Mouse (Mus musculus): ENCODE measurements at regions not wholly inside any gene's neighbourhood (a gene's known extent, or its start where the extent isn't known, plus 50 kb on each side); places are given as distances from the start of the nearest gene placed in this dataset.

DNA sequence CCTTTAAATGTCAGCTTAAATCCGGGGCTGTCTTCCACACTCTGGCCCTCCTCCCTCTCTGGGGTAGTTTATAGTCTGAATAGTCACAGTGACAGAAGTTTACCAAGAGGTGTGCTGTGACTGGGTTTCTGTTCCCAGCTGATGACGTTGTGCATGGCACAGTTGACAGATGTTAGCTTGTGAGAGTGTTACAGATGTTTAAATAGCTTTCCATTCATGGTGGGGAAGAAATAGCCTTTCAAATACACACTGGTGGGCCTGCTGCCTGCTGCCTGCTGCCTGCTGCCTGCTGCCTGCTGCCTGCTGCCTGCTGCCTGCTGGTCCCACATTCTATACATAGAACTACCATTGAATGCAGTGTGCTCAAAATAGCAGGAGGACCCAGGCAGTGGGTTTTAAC, 324.8 kb upstream of the Sash1 start:
- Histone ChIP-seq H3K9ac (no peak overlapping the region), H3K4me1 (no peaks in the 10 kb centered on the region; the same call in 1 of the 2 replicates), H3K36me3 (no peaks in the 10 kb centered on the region), H3K9me3 (no peaks in the 10 kb centered on the region), H3K4me3 (no peak overlapping the region), H3K27ac (no peak overlapping the region), H3K4me2 (replicated peaks) (no peak overlapping the region), H3K27me3 (replicated peaks) (no peaks in the 10 kb centered on the region)
- peak; percentile 48; the same call in 1 of the 2 replicates for ATAC-seq (ENCODE audit: low FRiP score, low read depth)
- WGBS = 22% methylated on average over 2 of the region's 2 CpGs

DNA sequence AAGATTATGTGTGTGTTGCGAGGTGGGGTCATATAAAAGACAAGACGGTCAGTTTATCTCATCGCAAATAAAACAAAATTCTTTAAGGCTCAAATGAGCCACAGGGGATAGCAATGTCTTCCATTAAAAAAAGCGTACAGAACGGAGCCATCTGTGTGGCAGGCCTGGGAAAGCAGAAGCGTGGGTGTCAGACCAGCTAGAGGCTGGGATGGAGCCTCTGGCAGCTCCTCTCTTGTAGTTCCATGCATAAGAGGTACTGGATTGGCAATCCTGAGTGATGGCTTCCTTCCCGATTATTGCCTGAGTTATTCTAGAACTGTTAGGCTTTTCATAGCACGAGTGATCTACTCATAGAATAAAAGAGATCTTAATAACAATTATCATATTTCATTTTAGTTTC, 318.2 kb upstream of the Sash1 start:
- Histone ChIP-seq H3K4me3 (no peak overlapping the region), H3K27ac (no peak overlapping the region), H3K27me3 (replicated peaks) (no peaks in the 10 kb centered on the region), H3K36me3 (no peaks in the 10 kb centered on the region), H3K9ac (no peak overlapping the region), H3K4me1 (no peaks in the 10 kb centered on the region), H3K9me3 (no peaks in the 10 kb centered on the region), H3K4me2 (replicated peaks) (no peak overlapping the region)
- ATAC-seq (ENCODE audit: low FRiP score, low read depth) = no peak
- 83% methylated on average over 8 of the region's 8 CpGs for WGBS

DNA sequence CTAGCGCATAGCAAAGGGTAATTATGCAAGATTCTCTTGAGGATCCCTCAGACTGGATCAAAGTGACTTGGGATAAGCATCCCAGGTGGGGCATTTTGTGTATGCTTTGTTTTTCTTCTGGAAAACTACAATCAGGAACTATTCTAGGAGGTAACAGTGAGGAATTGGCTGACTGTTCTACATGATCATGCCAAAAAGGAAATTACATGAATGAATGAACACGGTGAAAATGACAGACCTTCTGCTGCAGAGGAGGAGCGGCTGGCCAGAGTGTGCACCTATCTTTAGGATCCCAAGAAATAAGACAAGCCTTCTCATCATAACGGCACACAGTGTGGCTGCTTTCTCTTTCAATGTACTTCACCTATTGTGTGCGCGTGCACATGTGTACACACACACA, 317.5 kb upstream of the Sash1 start:
- Histone ChIP-seq H3K4me2 (replicated peaks) (no peak overlapping the region), H3K36me3 (no peaks in the 10 kb centered on the region)
- 90% methylated on average over 6 of the region's 6 CpGs for WGBS

DNA sequence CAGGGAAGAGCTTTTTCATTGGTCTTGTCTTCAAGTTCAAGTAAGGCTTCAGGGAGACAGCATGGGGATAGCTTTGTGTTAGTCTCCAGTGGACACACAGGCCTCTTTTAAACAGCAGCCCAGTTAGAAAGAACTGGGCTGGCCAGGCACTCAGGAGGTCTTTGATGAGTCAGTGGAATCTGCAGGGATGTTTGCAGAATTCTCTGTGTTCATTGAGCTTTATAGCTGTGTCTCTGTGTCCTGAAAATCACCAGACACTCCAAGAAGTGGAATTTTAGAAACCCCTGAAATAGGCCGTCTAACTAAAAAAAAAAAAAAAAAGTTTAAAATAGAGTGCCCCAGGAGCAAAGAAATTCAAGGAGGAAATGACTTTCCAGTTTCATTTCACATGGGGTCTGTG, 317.1 kb upstream of the Sash1 start:
- Histone ChIP-seq H3K4me2 (replicated peaks) (no peak overlapping the region), H3K4me1 (no peaks in the 10 kb centered on the region), H3K27ac (no peak overlapping the region), H3K36me3 (no peaks in the 10 kb centered on the region), H3K9ac (no peak overlapping the region), H3K9me3 (no peaks in the 10 kb centered on the region), H3K4me3 (no peak overlapping the region), H3K27me3 (replicated peaks) (no peaks in the 10 kb centered on the region)
- 64% methylated on average over 1 of the region's 1 CpGs for WGBS
- ATAC-seq (ENCODE audit: low FRiP score, low read depth) = no peak

More for the DNA sequence above, 317.5 kb upstream of the Sash1 start:
- Histone ChIP-seq H3K9ac (no peak overlapping the region), H3K27me3 (replicated peaks) (no peaks in the 10 kb centered on the region), H3K9me3 (no peaks in the 10 kb centered on the region), H3K4me3 (no peak overlapping the region), H3K4me1 (no peaks in the 10 kb centered on the region), H3K27ac (no peak overlapping the region)
- no peak for ATAC-seq (ENCODE audit: low FRiP score, low read depth)

DNA sequence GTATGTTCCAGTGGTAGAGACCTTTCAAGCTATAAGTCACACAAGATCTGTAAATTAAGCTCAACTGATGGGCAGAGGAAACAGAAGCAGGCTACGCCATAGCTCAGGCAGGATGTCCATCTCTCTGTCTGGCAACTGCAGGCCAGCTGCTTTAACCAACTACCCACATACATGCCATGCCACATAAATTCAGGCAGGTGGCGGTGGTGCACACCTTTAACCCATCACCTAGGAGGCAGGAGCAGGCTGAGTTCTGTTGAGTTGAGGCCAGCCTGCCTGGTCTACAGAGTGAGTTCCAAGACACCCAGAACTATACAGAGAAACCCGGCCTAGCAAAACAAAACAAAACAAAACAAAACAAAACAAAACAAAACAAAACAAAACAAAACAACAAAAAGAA, 289.1 kb upstream of the Sash1 start:
- WGBS = 64% methylated on average over 3 of the region's 3 CpGs
- Histone ChIP-seq H3K36me3 (no peaks in the 10 kb centered on the region), H3K27ac (no peak overlapping the region), H3K4me2 (replicated peaks) (no peak overlapping the region), H3K4me3 (no peak overlapping the region), H3K4me1 (no peaks in the 10 kb centered on the region), H3K27me3 (replicated peaks) (no peaks in the 10 kb centered on the region), H3K9ac (no peak overlapping the region), H3K9me3 (no peaks in the 10 kb centered on the region)
- ATAC-seq (ENCODE audit: low FRiP score, low read depth) = no peak

DNA sequence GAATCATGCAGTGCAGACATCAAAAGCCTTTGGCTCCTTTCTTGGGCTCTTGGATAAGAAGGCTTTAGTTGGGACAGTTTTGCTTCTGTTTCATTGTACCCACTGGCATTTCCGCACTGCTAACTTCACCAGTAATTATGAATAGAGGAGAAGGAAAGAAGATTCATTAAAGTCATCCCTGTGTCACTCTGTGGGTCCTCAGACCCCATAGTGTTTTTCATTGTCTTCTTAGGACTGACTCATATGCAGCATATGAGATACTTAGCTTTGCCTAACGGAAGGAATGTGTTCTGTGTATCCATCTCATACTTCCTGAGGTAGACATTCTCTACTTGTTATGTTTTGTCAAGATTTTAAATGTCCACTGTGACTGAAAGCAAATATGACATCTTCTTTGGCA, 287.6 kb upstream of the Sash1 start:
- 89% methylated on average over 2 of the region's 2 CpGs for WGBS
- H3K9ac ChIP-seq = no peak overlapping the region
- no peaks in the 10 kb centered on the region for H3K9me3 ChIP-seq
- H3K27ac ChIP-seq = no peak overlapping the region
- H3K4me2 ChIP-seq (replicated peaks) = no peak overlapping the region
- no peaks in the 10 kb centered on the region for H3K27me3 ChIP-seq (replicated peaks)
- no peaks in the 10 kb centered on the region for H3K36me3 ChIP-seq
- H3K4me1 ChIP-seq = no peaks in the 10 kb centered on the region
- no peak overlapping the region for H3K4me3 ChIP-seq
- ATAC-seq (ENCODE audit: low FRiP score, low read depth) = no peak

DNA sequence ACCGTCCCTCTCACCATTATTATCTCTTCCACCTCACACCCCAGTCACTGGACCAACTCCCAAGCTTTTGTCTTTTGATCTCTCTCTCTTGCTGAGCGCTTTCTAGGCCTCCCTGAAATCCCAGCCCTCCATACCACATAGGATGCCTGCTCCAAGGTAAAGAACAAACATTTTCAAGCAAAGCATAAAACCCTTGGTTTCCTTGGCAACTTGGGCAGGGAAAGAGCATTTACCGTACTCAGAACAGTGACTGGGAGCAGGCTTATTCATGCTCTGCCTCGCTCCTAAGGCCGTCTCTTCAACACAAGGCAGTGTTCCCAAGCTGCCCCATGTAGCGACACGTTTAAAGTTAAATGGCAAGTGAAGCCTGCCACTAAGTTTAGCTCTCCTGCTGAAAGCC, 282.9 kb upstream of the Sash1 start:
- no peak overlapping the region for H3K9ac ChIP-seq
- no peak overlapping the region for H3K27ac ChIP-seq
- no peaks in the 10 kb centered on the region for H3K36me3 ChIP-seq
- WGBS = 76% methylated on average over 7 of the region's 7 CpGs
- ATAC-seq (ENCODE audit: low FRiP score, low read depth) = no peak
- H3K27me3 ChIP-seq (replicated peaks) = no peaks in the 10 kb centered on the region
- H3K4me1 ChIP-seq = no peaks in the 10 kb centered on the region
- H3K9me3 ChIP-seq = no peaks in the 10 kb centered on the region
- H3K4me3 ChIP-seq = no peak overlapping the region
- H3K4me2 ChIP-seq (replicated peaks) = no peak overlapping the region

DNA sequence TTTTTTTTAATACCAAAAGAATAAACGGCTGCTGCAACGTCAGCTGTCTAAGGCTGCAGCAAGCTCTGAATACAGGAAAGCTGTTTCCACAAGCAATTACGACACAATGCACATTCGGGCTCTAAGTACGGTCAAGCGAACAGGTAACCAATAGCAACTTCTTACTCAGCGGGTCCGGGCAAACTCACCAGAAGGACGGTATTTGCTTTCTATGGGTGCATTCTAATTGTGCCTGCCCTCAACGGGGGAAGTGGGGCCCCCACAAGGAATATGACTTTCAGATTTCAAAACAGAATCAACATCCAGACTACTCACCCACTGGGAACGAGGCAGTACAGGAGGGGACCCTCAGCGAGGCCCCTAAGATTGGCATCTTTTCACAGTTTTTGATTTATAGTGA, 280.1 kb upstream of the Sash1 start:
- H3K9ac ChIP-seq = no peak overlapping the region
- no peaks in the 10 kb centered on the region for H3K36me3 ChIP-seq
- H3K27me3 ChIP-seq (replicated peaks) = no peaks in the 10 kb centered on the region
- no peaks in the 10 kb centered on the region for H3K4me1 ChIP-seq
- peak; percentile 43; the same call in 1 of the 2 replicates for ATAC-seq (ENCODE audit: low FRiP score, low read depth)
- no peaks in the 10 kb centered on the region for H3K9me3 ChIP-seq
- H3K27ac ChIP-seq = no peak overlapping the region
- no peak overlapping the region for H3K4me3 ChIP-seq
- H3K4me2 ChIP-seq (replicated peaks) = peak overlapping the region; percentile 16; the same call in 1 of the 2 replicates
- WGBS = 69% methylated on average over 12 of the region's 12 CpGs

DNA sequence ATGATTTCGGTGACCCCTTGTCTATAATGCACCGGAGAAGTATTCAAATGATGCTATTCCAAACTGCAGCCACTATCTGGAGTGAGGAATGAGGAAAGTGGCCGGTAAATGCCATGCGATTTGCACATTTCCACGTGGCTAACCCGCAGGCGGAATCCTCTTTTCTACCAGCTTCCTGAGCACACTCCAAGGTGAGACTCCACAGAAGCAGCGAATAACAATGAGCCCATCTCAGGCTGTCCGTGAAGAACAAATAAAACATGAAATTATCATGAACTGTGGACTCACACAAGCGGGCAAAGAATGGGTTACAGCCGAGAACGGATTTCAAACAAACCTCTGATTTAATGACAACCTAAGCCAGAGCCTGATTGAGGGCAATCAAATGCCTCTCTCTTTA, 279.7 kb upstream of the Sash1 start:
- Histone ChIP-seq H3K4me2 (replicated peaks) (peak overlapping the region; percentile 16; the same call in 1 of the 2 replicates), H3K36me3 (no peaks in the 10 kb centered on the region)

DNA sequence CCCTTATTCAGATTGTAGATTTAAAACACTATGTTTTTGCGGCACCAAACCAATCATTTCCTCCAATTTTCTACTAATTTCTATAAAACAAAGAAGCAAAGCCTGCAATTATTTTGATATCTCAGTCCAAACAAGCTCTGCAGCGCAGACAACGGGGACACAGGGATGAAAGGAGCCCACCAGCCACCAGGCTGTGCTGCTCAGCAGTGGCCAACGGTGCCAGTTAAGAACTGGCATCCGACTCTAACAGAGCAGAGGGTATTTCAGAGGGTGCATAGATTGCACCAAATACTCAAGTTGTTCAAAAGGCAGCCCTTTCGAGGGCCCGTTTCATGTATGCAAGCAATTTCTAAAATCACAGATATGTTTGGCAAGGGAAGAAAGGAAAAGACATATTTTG, 278.5 kb upstream of the Sash1 start:
- Histone ChIP-seq H3K4me2 (replicated peaks) (no peak overlapping the region), H3K36me3 (no peaks in the 10 kb centered on the region), H3K9ac (no peak overlapping the region), H3K9me3 (no peaks in the 10 kb centered on the region), H3K4me1 (no peaks in the 10 kb centered on the region), H3K4me3 (no peak overlapping the region), H3K27ac (no peak overlapping the region), H3K27me3 (replicated peaks) (no peaks in the 10 kb centered on the region)
- no peak for ATAC-seq (ENCODE audit: low FRiP score, low read depth)
- 91% methylated on average over 7 of the region's 7 CpGs for WGBS

More for the DNA sequence above, 279.7 kb upstream of the Sash1 start:
- no peak for ATAC-seq (ENCODE audit: low FRiP score, low read depth)
- Histone ChIP-seq H3K9ac (no peak overlapping the region), H3K9me3 (no peaks in the 10 kb centered on the region), H3K4me1 (no peaks in the 10 kb centered on the region), H3K4me3 (no peak overlapping the region), H3K27me3 (replicated peaks) (no peaks in the 10 kb centered on the region), H3K27ac (no peak overlapping the region)
- 81% methylated on average over 12 of the region's 12 CpGs for WGBS

DNA sequence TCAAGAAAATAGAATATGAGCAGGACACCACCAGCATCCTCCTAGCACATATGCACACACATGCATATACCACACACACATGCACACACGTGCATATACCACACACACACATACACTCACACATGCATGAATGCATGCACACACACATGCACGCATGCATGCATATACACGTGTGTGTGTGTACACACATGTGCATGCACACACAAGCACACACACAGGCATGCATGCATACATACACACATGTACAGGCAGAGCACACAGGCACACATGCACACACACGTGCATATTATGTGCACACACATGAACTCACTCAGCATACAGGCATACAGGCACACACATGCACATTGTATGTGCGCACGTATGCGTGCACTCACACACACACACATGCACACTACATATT, 275.7 kb upstream of the Sash1 start:
- Histone ChIP-seq H3K27me3 (replicated peaks) (no peaks in the 10 kb centered on the region), H3K4me3 (no peak overlapping the region), H3K36me3 (no peaks in the 10 kb centered on the region), H3K9ac (no peak overlapping the region), H3K9me3 (no peaks in the 10 kb centered on the region), H3K27ac (no peak overlapping the region), H3K4me2 (replicated peaks) (no peak overlapping the region), H3K4me1 (no peaks in the 10 kb centered on the region)
- 92% methylated on average over 7 of the region's 7 CpGs for WGBS
- ATAC-seq (ENCODE audit: low FRiP score, low read depth) = no peak

DNA sequence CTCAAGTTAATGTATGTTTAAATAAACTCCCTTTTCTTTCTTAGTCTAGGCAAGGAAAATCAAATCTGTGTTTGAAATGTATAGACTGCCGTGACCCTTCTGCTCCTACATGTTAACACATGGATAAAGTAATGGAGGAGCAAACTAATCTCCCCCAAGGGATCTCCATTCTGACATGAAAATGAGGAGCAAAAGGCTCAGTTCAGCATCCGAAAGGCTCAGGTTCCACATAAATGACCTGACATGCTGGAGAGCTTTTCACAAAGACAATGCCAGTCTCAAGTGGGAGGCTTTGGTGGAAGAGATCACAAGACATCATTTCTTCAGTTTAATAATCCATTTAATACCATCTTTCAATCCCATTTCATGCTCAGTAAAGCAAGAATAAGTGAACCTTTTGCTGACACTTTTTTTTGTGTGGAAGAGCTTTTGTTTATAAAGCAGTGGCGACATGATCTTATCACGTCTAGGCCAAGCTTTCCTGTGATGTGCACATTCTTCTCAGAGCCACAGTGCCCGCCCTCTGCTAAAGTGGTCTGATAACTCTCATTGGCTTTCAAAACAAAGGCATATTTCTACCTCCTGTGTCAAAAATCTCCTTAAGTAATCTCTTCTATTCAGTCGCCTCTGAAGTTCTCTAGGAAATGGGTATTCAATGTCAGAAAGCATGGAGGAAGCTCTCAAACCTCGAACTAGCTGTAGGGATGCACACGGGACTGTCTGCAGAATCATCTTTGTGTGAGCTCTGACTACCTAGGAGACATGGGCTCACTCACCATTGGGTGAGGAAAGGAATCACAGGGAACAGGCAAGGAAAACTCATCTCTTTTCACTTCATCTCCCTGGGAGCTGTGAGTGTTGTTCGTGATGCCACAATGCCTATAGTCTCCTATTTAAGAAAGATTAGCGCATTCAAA, 271.7 kb upstream of the Sash1 start:
- WGBS = 67% methylated on average over 10 of the region's 10 CpGs
- no peaks in the 10 kb centered on the region for H3K9me3 ChIP-seq

DNA sequence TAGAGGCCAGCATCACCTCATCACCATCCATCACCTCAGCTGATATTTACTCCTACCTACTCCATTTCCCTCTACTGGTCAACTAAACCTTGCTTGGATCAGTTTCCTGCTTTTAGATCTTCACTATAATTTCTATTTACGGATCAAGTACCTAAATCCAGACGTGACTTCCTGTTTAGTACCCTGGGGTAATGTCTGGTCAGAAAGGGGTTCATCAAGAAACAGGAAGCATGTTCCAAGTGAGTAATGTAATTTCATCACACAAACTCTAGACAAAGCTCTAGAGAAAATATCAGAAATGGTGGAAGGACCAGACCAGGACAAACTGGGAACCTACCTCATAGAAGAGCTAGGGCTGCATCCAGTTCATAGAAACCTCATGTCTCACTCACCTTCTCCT, 250.2 kb upstream of the Sash1 start:
- no peaks in the 10 kb centered on the region for H3K27me3 ChIP-seq (replicated peaks)
- no peaks in the 10 kb centered on the region for H3K9me3 ChIP-seq
- no peak overlapping the region for H3K4me2 ChIP-seq (replicated peaks)
- H3K36me3 ChIP-seq = no peaks in the 10 kb centered on the region
- no peak overlapping the region for H3K27ac ChIP-seq
- H3K9ac ChIP-seq = no peak overlapping the region
- no peak for ATAC-seq (ENCODE audit: low FRiP score, low read depth)
- H3K4me1 ChIP-seq = 0 out of 2 replicates have a peak, but pooled peaks cover 2% of the 10 kb centered on the region
- no peak overlapping the region for H3K4me3 ChIP-seq
- WGBS = 80% methylated on average over 2 of the region's 2 CpGs

More for the DNA sequence above, 271.7 kb upstream of the Sash1 start:
- Histone ChIP-seq H3K9ac (no peak overlapping the region), H3K27me3 (replicated peaks) (no peaks in the 10 kb centered on the region), H3K4me2 (replicated peaks) (no peak overlapping the region), H3K36me3 (no peaks in the 10 kb centered on the region), H3K27ac (no peak overlapping the region), H3K4me1 (no peaks in the 10 kb centered on the region), H3K4me3 (no peak overlapping the region)
- no peak for ATAC-seq (ENCODE audit: low FRiP score, low read depth)
